Mouse (Mus musculus): ENCODE data around the gene Adamtsl1. TPM values are rescaled to one million over a fixed set of nuclear protein-coding genes. Genes with fewer than 3 reads are reported as not detected.

The Adamtsl1 gene
- polyA plus RNA-seq, 1 experiment from 2014 or later = 3.1 TPM

DNA sequence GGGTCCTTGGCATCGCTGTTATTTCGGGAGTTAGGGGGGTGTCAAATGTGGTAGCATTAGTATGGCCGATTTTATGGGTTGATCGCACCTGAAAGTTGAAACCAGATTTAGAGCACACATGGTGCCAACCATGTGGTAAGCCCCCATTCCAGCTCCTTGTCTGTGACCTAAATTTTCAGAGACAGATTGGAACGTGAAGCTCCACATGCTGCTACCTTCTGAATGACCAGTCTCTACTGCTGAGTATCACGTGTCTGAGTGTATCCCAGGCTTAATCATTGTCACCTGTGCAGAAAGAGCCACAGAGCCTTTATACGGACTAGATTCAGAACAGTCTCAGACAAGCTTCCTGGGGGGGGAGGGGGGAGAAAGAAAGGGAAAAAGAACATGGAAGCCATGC is 339.4 kb downstream of the Adamtsl1 start:
- H3K9ac ChIP-seq (ENCODE audit: low read depth, low read length) = no peak overlapping the region
- 84% methylated on average over 7 of the region's 7 CpGs for WGBS
- ATAC-seq = no peak
- H3K36me3 ChIP-seq (ENCODE audit: control insufficient read depth, insufficient read depth) = no peaks in the 10 kb centered on the region
- no peaks in the 10 kb centered on the region for H3K9me3 ChIP-seq (ENCODE audit: control insufficient read depth)
- no peak overlapping the region for H3K4me3 ChIP-seq (ENCODE audit: low read depth, low read length)
- no peaks in the 10 kb centered on the region for H3K4me1 ChIP-seq (replicated peaks; ENCODE audit: control insufficient read depth, insufficient read depth, low read length)
- no peak overlapping the region for H3K27ac ChIP-seq (ENCODE audit: low read depth, low read length)
- no peak for TF ChIP-seq CTCF (IDR thresholded peaks at IDR 0.05; ENCODE audit: low read depth)
- H3K27me3 ChIP-seq (replicated peaks; ENCODE audit: control insufficient read depth, insufficient read depth, low read length) = no peaks in the 10 kb centered on the region
- no peak overlapping the region for H3K4me2 ChIP-seq (replicated peaks; ENCODE audit: low read depth)

DNA sequence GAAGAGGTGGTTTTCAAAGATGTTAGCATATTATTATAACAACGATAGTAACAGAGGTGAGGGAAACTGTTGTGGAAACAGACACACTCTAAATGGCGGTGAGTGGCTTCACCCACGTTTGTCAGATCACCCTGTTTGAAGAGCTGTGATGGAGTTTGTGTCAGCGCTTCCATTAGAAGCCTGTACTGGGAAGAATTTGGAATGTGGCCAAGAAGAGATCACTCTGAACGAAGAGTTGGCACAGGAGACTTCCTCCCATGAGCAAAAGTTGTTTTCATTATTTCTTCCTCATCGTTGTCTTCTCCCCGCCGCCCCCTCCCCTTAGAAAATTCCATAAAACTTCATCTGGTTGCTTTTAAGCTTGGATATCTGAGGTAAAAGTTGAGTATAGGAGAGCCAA is 340.5 kb downstream of the Adamtsl1 start:
- no peaks in the 10 kb centered on the region for H3K27me3 ChIP-seq (replicated peaks; ENCODE audit: control insufficient read depth, insufficient read depth, low read length)
- WGBS = 57% methylated on average over 8 of the region's 8 CpGs
- H3K4me3 ChIP-seq (ENCODE audit: low read depth, low read length) = no peak overlapping the region
- no peaks in the 10 kb centered on the region for H3K36me3 ChIP-seq (ENCODE audit: control insufficient read depth, insufficient read depth)
- no peak overlapping the region for H3K4me2 ChIP-seq (replicated peaks; ENCODE audit: low read depth)
- H3K9ac ChIP-seq (ENCODE audit: low read depth, low read length) = no peak overlapping the region
- no peak for ATAC-seq
- H3K4me1 ChIP-seq (replicated peaks; ENCODE audit: control insufficient read depth, insufficient read depth, low read length) = no peaks in the 10 kb centered on the region
- no peaks in the 10 kb centered on the region for H3K9me3 ChIP-seq (ENCODE audit: control insufficient read depth)
- H3K27ac ChIP-seq (ENCODE audit: low read depth, low read length) = no peak overlapping the region
- no peak for TF ChIP-seq CTCF (IDR thresholded peaks at IDR 0.05; ENCODE audit: low read depth)

DNA sequence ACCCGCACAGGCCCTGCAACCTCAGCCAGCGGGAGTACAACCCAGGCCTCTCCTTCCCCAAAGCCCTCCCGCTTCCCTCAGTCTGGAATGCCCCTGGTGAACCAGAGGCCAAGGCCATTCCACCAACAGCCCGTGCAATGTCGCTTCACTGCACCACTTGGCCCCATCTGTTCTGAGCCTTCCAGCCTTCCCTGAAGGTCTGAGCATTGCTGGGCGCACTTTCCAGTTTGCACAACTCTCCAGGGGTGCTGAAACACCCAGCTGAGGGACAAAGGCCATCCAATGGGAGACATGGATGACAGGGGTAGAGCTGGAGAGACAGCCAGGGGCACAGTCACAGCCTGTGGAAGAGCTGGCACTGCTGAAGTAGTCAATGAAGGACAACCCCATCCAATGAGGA is 365.4 kb downstream of the Adamtsl1 start:
- 74% methylated on average over 6 of the region's 6 CpGs for WGBS
- no peak for TF ChIP-seq CTCF (IDR thresholded peaks at IDR 0.05; ENCODE audit: low read depth)
- H3K9ac ChIP-seq (ENCODE audit: low read depth, low read length) = no peak overlapping the region
- ATAC-seq = no peak
- no peaks in the 10 kb centered on the region for H3K9me3 ChIP-seq (ENCODE audit: control insufficient read depth)
- H3K4me1 ChIP-seq (replicated peaks; ENCODE audit: control insufficient read depth, insufficient read depth, low read length) = no peaks in the 10 kb centered on the region
- H3K27ac ChIP-seq (ENCODE audit: low read depth, low read length) = no peak overlapping the region
- H3K4me2 ChIP-seq (replicated peaks; ENCODE audit: low read depth) = no peak overlapping the region
- H3K4me3 ChIP-seq (ENCODE audit: low read depth, low read length) = no peak overlapping the region
- no peaks in the 10 kb centered on the region for H3K36me3 ChIP-seq (ENCODE audit: control insufficient read depth, insufficient read depth)
- no peaks in the 10 kb centered on the region for H3K27me3 ChIP-seq (replicated peaks; ENCODE audit: control insufficient read depth, insufficient read depth, low read length)

DNA sequence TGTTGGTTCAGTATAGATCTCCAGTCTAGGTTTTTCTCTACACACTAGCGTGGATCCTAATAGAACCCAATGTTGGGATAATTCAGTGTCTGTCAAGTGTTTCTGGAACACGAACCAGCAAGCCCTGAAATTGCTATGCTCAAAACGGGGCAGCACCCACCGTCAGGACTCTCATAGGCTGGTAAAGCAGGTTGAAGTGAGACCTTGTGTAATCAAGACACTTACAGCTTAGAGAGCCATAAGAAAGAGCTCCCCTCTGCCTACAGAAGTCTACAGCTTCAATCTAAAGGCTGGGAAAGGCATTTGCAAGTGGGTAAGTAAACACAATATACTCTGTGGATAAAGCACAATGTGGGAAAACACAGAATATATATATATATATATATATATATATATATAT is 367.3 kb downstream of the Adamtsl1 start:
- TF ChIP-seq CTCF (IDR thresholded peaks at IDR 0.05; ENCODE audit: low read depth) = no peak
- Histone ChIP-seq H3K36me3 (ENCODE audit: control insufficient read depth, insufficient read depth) (no peaks in the 10 kb centered on the region), H3K27me3 (replicated peaks; ENCODE audit: control insufficient read depth, insufficient read depth, low read length) (no peaks in the 10 kb centered on the region), H3K27ac (ENCODE audit: low read depth, low read length) (no peak overlapping the region), H3K4me3 (ENCODE audit: low read depth, low read length) (no peak overlapping the region), H3K4me1 (replicated peaks; ENCODE audit: control insufficient read depth, insufficient read depth, low read length) (no peaks in the 10 kb centered on the region), H3K4me2 (replicated peaks; ENCODE audit: low read depth) (no peak overlapping the region), H3K9ac (ENCODE audit: low read depth, low read length) (no peak overlapping the region), H3K9me3 (ENCODE audit: control insufficient read depth) (no peaks in the 10 kb centered on the region)
- 82% methylated on average over 4 of the region's 4 CpGs for WGBS
- no peak for ATAC-seq

DNA sequence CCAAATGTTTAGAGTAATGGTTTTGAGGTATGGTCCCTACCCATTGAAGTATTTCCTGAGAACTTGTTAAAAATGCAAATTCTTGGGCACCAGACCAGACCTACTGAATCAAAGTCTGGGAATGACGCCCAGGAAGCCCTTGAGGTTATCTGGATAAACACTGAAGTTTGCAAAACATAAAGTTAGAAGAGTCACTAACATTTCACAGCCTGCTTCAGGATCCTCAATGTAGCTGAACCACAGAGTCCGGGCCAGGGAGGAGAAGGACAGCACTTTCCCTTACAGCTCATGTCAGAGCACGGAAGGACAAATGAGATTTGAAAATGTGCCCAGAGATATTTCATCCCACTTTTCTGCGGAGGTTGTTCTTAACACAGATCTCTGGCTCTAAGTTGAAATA is 370.1 kb downstream of the Adamtsl1 start:
- no peak for ATAC-seq
- TF ChIP-seq CTCF (IDR thresholded peaks at IDR 0.05; ENCODE audit: low read depth) = no peak
- H3K27ac ChIP-seq (ENCODE audit: low read depth, low read length) = no peak overlapping the region

DNA sequence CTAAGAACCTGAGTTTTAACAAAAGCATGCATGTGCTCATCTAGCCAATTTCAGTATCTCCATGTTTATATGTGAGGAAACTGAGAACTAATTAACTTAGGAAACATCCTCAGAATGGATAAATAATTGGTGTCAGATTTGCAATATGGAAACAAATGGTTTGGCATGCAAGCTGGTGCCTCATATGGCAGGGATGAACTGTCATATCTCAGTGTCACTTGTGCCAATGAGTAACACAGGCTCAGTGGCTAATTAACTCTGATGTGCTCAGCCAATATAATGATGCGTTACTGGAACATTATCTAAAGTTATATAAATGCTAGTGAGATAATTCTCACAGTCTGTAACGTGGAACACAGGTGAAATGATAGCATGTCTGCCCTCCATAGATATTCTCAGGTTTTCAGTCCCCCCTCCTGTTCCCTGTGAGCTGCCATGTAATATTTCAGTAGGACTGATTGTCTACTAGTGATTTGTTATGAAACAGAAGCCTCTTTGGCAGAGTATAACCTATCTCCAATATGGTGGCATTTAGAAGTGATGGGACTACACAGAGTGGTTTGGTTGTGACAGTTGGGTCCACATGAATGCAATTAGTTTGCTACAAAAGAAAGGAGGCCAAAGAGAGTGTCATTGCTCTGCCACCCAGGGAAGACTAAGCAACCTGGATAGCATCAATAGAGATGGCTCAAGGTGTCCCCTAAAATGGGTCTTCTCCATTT is 376.1 kb downstream of the Adamtsl1 start:
- Histone ChIP-seq H3K36me3 (ENCODE audit: control insufficient read depth, insufficient read depth) (no peaks in the 10 kb centered on the region), H3K9ac (ENCODE audit: low read depth, low read length) (no peak overlapping the region), H3K27me3 (replicated peaks; ENCODE audit: control insufficient read depth, insufficient read depth, low read length) (no peaks in the 10 kb centered on the region), H3K4me2 (replicated peaks; ENCODE audit: low read depth) (no peak overlapping the region), H3K27ac (ENCODE audit: low read depth, low read length) (no peak overlapping the region), H3K4me1 (replicated peaks; ENCODE audit: control insufficient read depth, insufficient read depth, low read length) (no peaks in the 10 kb centered on the region), H3K4me3 (ENCODE audit: low read depth, low read length) (no peak overlapping the region), H3K9me3 (ENCODE audit: control insufficient read depth) (no peaks in the 10 kb centered on the region)
- TF ChIP-seq CTCF (IDR thresholded peaks at IDR 0.05; ENCODE audit: low read depth) = no peak
- 52% methylated on average over 2 of the region's 2 CpGs for WGBS
- ATAC-seq = no peak

More for the DNA sequence above, 370.1 kb downstream of the Adamtsl1 start:
- Histone ChIP-seq H3K4me1 (replicated peaks; ENCODE audit: control insufficient read depth, insufficient read depth, low read length) (no peaks in the 10 kb centered on the region), H3K27me3 (replicated peaks; ENCODE audit: control insufficient read depth, insufficient read depth, low read length) (no peaks in the 10 kb centered on the region), H3K4me2 (replicated peaks; ENCODE audit: low read depth) (no peak overlapping the region), H3K9me3 (ENCODE audit: control insufficient read depth) (no peaks in the 10 kb centered on the region), H3K9ac (ENCODE audit: low read depth, low read length) (no peak overlapping the region), H3K36me3 (ENCODE audit: control insufficient read depth, insufficient read depth) (no peaks in the 10 kb centered on the region), H3K4me3 (ENCODE audit: low read depth, low read length) (no peak overlapping the region)
- 51% methylated on average over 4 of the region's 4 CpGs for WGBS

Measured in intestine, postnatal 0 days (tissue).